Mouse (Mus musculus) MEL (cell line): Measurements from ENCODE around the gene Golga4. TPM values are rescaled to one million over a fixed set of nuclear protein-coding genes. Genes with fewer than 3 reads are reported as not detected.

Experiments used
- DNase-seq: peaks from one replicate; pipeline ENCODE4 v3.0.0; 2011; ENCODE audit warnings: low read depth, low spot score
- H3K27ac ChIP-seq: 2 replicates; pipeline ENCODE4 v1.5.1; 2012; ENCODE audit warnings: low read depth, mild to moderate bottlenecking, control low read depth, low read length, moderate library complexity; ENCODE audit not compliant: control insufficient read depth
- H3K27me3 ChIP-seq, 2 experiments: fragments of 150-350 bp in 1 of 2; sonication (generic) in 1 of 2; 2 replicates each; pipeline ENCODE4 v1.6.1; 2012; ENCODE audit warnings: low read length in 2 of 2, mild to moderate bottlenecking in 2 of 2, improper control_type of control experiment in 1 of 2, moderate library complexity in 1 of 2; ENCODE audit not compliant: insufficient read depth in 2 of 2, control insufficient read depth in 1 of 2
- H3K36me3 ChIP-seq, 2 experiments: 2 replicates each; pipeline ENCODE4 v1.6.1; 2012 to 2014; ENCODE audit warnings: low read length in 2 of 2, improper control_type of control experiment in 1 of 2, inconsistent platforms in 1 of 2, mild to moderate bottlenecking in 1 of 2; ENCODE audit not compliant: insufficient read depth in 2 of 2, control insufficient read depth in 1 of 2
- H3K4me1 ChIP-seq, 2 experiments: fragments of 150-350 bp in 1 of 2; sonication (generic) in 1 of 2; 2 replicates each; pipeline ENCODE4 v1.6.1; 2012; ENCODE audit warnings: low read length in 2 of 2, improper control_type of control experiment in 1 of 2, mild to moderate bottlenecking in 1 of 2; ENCODE audit not compliant: insufficient read depth in 2 of 2, control insufficient read depth in 1 of 2
- H3K4me3 ChIP-seq, 2 experiments: fragments of 150-350 bp in 1 of 2; sonication (generic) in 1 of 2; 2 replicates each; pipeline ENCODE4 v1.5.1; 2012; ENCODE audit warnings: low read depth in 2 of 2, low read length in 2 of 2, mild to moderate bottlenecking in 2 of 2, moderate library complexity in 2 of 2, control low read depth in 1 of 2, improper control_type of control experiment in 1 of 2; ENCODE audit not compliant: control insufficient read depth in 1 of 2, insufficient read depth in 1 of 2
- H3K79me2 ChIP-seq: 2 replicates; pipeline ENCODE4 v1.6.1; 2012; ENCODE audit warnings: mild to moderate bottlenecking, low read length, moderate library complexity; ENCODE audit not compliant: control insufficient read depth, poor library complexity, insufficient read depth
- H3K9ac ChIP-seq: 2 replicates; pipeline ENCODE4 v1.6.1; 2012; ENCODE audit warnings: low read depth, mild to moderate bottlenecking, control low read depth, low read length, moderate library complexity; ENCODE audit not compliant: control insufficient read depth, poor library complexity, severe bottlenecking
- H3K9me3 ChIP-seq: fragments of 150-350 bp; sonication (generic); replicated peaks from 2 replicates; pipeline ENCODE4 v1.6.1; 2012; ENCODE audit warnings: mild to moderate bottlenecking, low read length, improper control_type of control experiment, moderate library complexity; ENCODE audit not compliant: insufficient read depth
- CHD2 ChIP-seq: IDR thresholded peaks from 2 replicates; pipeline ENCODE4 v1.6.1; 2011; ENCODE audit warnings: low read length, improper control_type of control experiment
- CTCF ChIP-seq, 3 experiments: IDR thresholded peaks in 2 of 3; conservative IDR thresholded peaks in 1 of 3; 2 replicates each; pipeline ENCODE4 v1.5.1; 2011 to 2012; ENCODE audit warnings: low read length in 3 of 3, low read depth in 2 of 3, mild to moderate bottlenecking in 2 of 3, improper control_type of control experiment in 1 of 3, inconsistent platforms in 1 of 3, mixed read lengths in 1 of 3, moderate library complexity in 1 of 3; ENCODE audit not compliant: control insufficient read depth in 1 of 3, insufficient read depth in 1 of 3, poor library complexity in 1 of 3, severe bottlenecking in 1 of 3
- E2F4 ChIP-seq: IDR thresholded peaks from 2 replicates; pipeline ENCODE4 v1.6.1; 2011; ENCODE audit warnings: low read depth, low read length, improper control_type of control experiment, borderline replicate concordance
- ELF1 ChIP-seq: IDR thresholded peaks from 2 replicates; pipeline ENCODE4 v1.6.1; 2014; ENCODE audit warnings: low read depth, mild to moderate bottlenecking, inconsistent platforms, low read length, improper control_type of control experiment, moderate library complexity
- GATA1 ChIP-seq: IDR thresholded peaks from 2 replicates; pipeline ENCODE4 v1.6.1; 2011; ENCODE audit warnings: low read depth, low read length, improper control_type of control experiment
- JUND ChIP-seq: IDR thresholded peaks from 2 replicates; pipeline ENCODE4 v1.6.1; 2011; ENCODE audit warnings: low read depth, mild to moderate bottlenecking, improper control_type of control experiment, low read length
- KAT2A ChIP-seq: conservative IDR thresholded peaks from 2 replicates; pipeline ENCODE4 v1.6.1; 2012; ENCODE audit warnings: low read depth, low read length, improper control_type of control experiment, inconsistent platforms
- MAFK ChIP-seq: IDR thresholded peaks from 2 replicates; pipeline ENCODE4 v1.6.1; 2011; ENCODE audit warnings: low read depth, mild to moderate bottlenecking, low read length, improper control_type of control experiment, borderline replicate concordance
- MAX ChIP-seq: IDR thresholded peaks from 2 replicates; pipeline ENCODE4 v1.6.1; 2011; ENCODE audit warnings: low read length, improper control_type of control experiment
- MXI1 ChIP-seq: IDR thresholded peaks from 2 replicates; pipeline ENCODE4 v1.6.1; 2011; ENCODE audit warnings: mild to moderate bottlenecking, low read depth, low read length, improper control_type of control experiment
- MYC ChIP-seq: IDR thresholded peaks from 2 replicates; pipeline ENCODE4 v1.6.1; 2011; ENCODE audit warnings: low read depth, mild to moderate bottlenecking, low read length, improper control_type of control experiment, moderate library complexity
- NRF1 ChIP-seq: IDR thresholded peaks from 2 replicates; pipeline ENCODE4 v1.6.1; 2014; ENCODE audit warnings: low read depth, mild to moderate bottlenecking, inconsistent platforms, low read length, improper control_type of control experiment, moderate library complexity; ENCODE audit not compliant: poor library complexity, insufficient read depth, severe bottlenecking
- POLR2A ChIP-seq, 2 experiments: IDR thresholded peaks; 2 replicates each; pipeline ENCODE4 v1.6.1; 2011 to 2012; ENCODE audit warnings: low read length in 2 of 2, mild to moderate bottlenecking in 2 of 2, control low read depth in 1 of 2, improper control_type of control experiment in 1 of 2, low read depth in 1 of 2, moderate library complexity in 1 of 2; ENCODE audit not compliant: control insufficient read depth in 1 of 2, insufficient read depth in 1 of 2, poor library complexity in 1 of 2
- POLR2AphosphoS2 ChIP-seq: IDR thresholded peaks from 2 replicates; pipeline ENCODE4 v1.6.1; 2011; ENCODE audit warnings: low read length, improper control_type of control experiment
- POLR2AphosphoS5 ChIP-seq: IDR thresholded peaks from 2 replicates; pipeline ENCODE4 v1.6.1; 2012; ENCODE audit warnings: low read depth, borderline replicate concordance, mild to moderate bottlenecking, inconsistent platforms, low read length, moderate library complexity, mixed read lengths
- RAD21 ChIP-seq: IDR thresholded peaks from 2 replicates; pipeline ENCODE4 v1.6.1; 2011; ENCODE audit warnings: mild to moderate bottlenecking, low read depth, low read length, improper control_type of control experiment
- SMC3 ChIP-seq: IDR thresholded peaks from 2 replicates; pipeline ENCODE4 v1.6.1; 2011; ENCODE audit warnings: low read depth, low read length, improper control_type of control experiment
- TAL1 ChIP-seq: IDR thresholded peaks from 2 replicates; pipeline ENCODE4 v1.6.1; 2012; ENCODE audit warnings: mild to moderate bottlenecking, inconsistent platforms, low read length, moderate library complexity, mixed read lengths
- TBP ChIP-seq: IDR thresholded peaks from 2 replicates; pipeline ENCODE4 v1.8.0; 2011; ENCODE audit warnings: low read depth, low read length, improper control_type of control experiment
- UBTF ChIP-seq: IDR thresholded peaks from 2 replicates; pipeline ENCODE4 v1.6.1; 2012; ENCODE audit warnings: low read depth, mild to moderate bottlenecking, inconsistent platforms, low read length, improper control_type of control experiment, moderate library complexity, borderline replicate concordance; ENCODE audit not compliant: insufficient read depth
- USF2 ChIP-seq, 2 experiments: IDR thresholded peaks; 2 replicates each; pipeline ENCODE4 v1.6.1; 2011 to 2012; ENCODE audit warnings: improper control_type of control experiment in 2 of 2, low read length in 2 of 2, borderline replicate concordance in 1 of 2, inconsistent platforms in 1 of 2, low read depth in 1 of 2, mild to moderate bottlenecking in 1 of 2; ENCODE audit not compliant: insufficient read depth in 1 of 2
- ZC3H11A ChIP-seq: IDR thresholded peaks from 2 replicates; pipeline ENCODE4 v1.6.1; 2012; ENCODE audit warnings: low read depth, mild to moderate bottlenecking, inconsistent platforms, low read length, improper control_type of control experiment
- ZKSCAN1 ChIP-seq: IDR thresholded peaks from 2 replicates; pipeline ENCODE4 v1.6.1; 2012; ENCODE audit warnings: low read depth, mild to moderate bottlenecking, inconsistent platforms, low read length, improper control_type of control experiment, moderate library complexity
- ZNF384 ChIP-seq: IDR thresholded peaks from 2 replicates; pipeline ENCODE4 v1.6.1; 2012; ENCODE audit warnings: low read depth, mild to moderate bottlenecking, inconsistent platforms, low read length, improper control_type of control experiment
- polyA plus RNA-seq, 2 experiments: library from polyadenylated mRNA; stranded (reverse) in 1 of 2; unstranded in 1 of 2; fragments of >175 nt in 1 of 2; fragments of >200 nt in 1 of 2; gene quantifications; 2 replicates each; pipeline versions ENCODE4 v1.2.1 to v1.2.4; 2012; ENCODE audit warnings: low replicate concordance in 2 of 2, low read depth in 1 of 2; ENCODE audit not compliant: insufficient read length in 2 of 2, insufficient read depth in 1 of 2, missing spikeins in 1 of 2
- total RNA-seq: library from RNA; depleted of rRNA; stranded (reverse); fragments of 300-350 nt; gene quantifications from 2 replicates; pipeline ENCODE4 v1.2.3, GENCODE M21; 2012

Golga4 gene
- total and polyA plus RNA-seq, 3 experiments = 29.8 to 465 (median 38.9) TPM

- H3K27me3 ChIP-seq = no peaks in the 10 kb centered on the region
- H3K36me3 ChIP-seq = peaks cover 3 to 7% of the 10 kb centered on the region in 2 experiments
- TF ChIP-seq MAFK (no peak), MXI1 (no peak), SMC3 (no peak), ZC3H11A (no peak), ELF1 (no peak), CTCF (IDR thresholded peaks at IDR 0.05 in 2 of 3, conservative IDR thresholded peaks at IDR 0.05 in 1 of 3; ENCODE audit: control insufficient read depth in 1 of 3, insufficient read depth in 1 of 3, low read depth in 2 of 3, low read length in 3 of 3, poor library complexity in 1 of 3, severe bottlenecking in 1 of 3) (no peak)
- no peak overlapping the region for H3K27ac ChIP-seq
- no peak overlapping the region for H3K9ac ChIP-seq
- DNase-seq = no peak
- H3K4me1 ChIP-seq = peaks cover 0 to 7% of the 10 kb centered on the region in 2 experiments; a peak in 2 of 4 replicates
- H3K9me3 ChIP-seq = no peaks in the 10 kb centered on the region
- no peaks in the 10 kb centered on the region for H3K79me2 ChIP-seq
- no peak overlapping the region for H3K4me3 ChIP-seq
Observed at GRCm38 (mm10) chr9:118580371-118580770, 74.3 kb downstream of the Golga4 start.

- TF ChIP-seq NRF1 (no peak), KAT2A (no peak), CHD2 (no peak), SMC3 (no peak), JUND (no peak), E2F4 (no peak), GATA1 (no peak), MAX (no peak), POLR2AphosphoS5 (no peak), POLR2A (IDR thresholded peaks at IDR 0.05; ENCODE audit: control insufficient read depth in 1 of 2, insufficient read depth in 1 of 2, low read depth in 1 of 2, low read length in 2 of 2, poor library complexity in 1 of 2) (no peak), ZNF384 (no peak), POLR2AphosphoS2 (no peak), ELF1 (no peak), ZKSCAN1 (no peak), RAD21 (no peak), TAL1 (no peak), TBP (no peak), MYC (no peak), USF2 (IDR thresholded peaks at IDR 0.05; ENCODE audit: borderline replicate concordance in 1 of 2, insufficient read depth in 1 of 2, low read depth in 1 of 2, low read length in 2 of 2) (no peak), UBTF (no peak)
- H3K27me3 ChIP-seq = no peaks in the 10 kb centered on the region
- H3K36me3 ChIP-seq = peaks cover 3 to 11% of the 10 kb centered on the region in 2 experiments
- H3K4me1 ChIP-seq = peaks cover 0 to 15% of the 10 kb centered on the region in 2 experiments
- no peak overlapping the region for H3K27ac ChIP-seq
- no peak overlapping the region for H3K9ac ChIP-seq
- DNase-seq = no peak
- H3K4me3 ChIP-seq = no peak overlapping the region
- H3K79me2 ChIP-seq = no peaks in the 10 kb centered on the region
- H3K9me3 ChIP-seq = no peaks in the 10 kb centered on the region
Observed at GRCm38 (mm10) chr9:118582757-118583156, 76.7 kb downstream of the Golga4 start.
